Mouse (Mus musculus) hindbrain, embryonic 15.5 days (tissue): ENCODE measurements at regions not wholly inside any gene's neighbourhood (a gene's known extent, or its start where the extent isn't known, plus 50 kb on each side); places are given as distances from the start of the nearest gene placed in this dataset.
A peak's percentile ranks its signal among the peaks of the same experiment; 100 is the strongest.

Experiments
- ATAC-seq: fragments of 200-750 bp; cut with Nextera tagmentation; 2 replicates; pipeline ENCODE4 v1.8.0; 2017; ENCODE audit warnings: low read depth, moderate number of reproducible peaks, moderate TSS enrichment; ENCODE audit not compliant: low FRiP score
- H3K27ac ChIP-seq: fragments of 300-500 bp; sonication (generic); replicated peaks from 2 replicates; pipeline ENCODE4 v1.5.1; 2015; ENCODE audit warnings: mild to moderate bottlenecking, inconsistent platforms
- H3K27me3 ChIP-seq: fragments of 300-500 bp; sonication (generic); 2 replicates; pipeline ENCODE4 v1.6.1; 2015; ENCODE audit warnings: control low read depth, inconsistent platforms
- H3K36me3 ChIP-seq: fragments of 300-500 bp; sonication (generic); 2 replicates; pipeline ENCODE4 v1.6.1; 2015; ENCODE audit warnings: control low read depth, inconsistent platforms
- H3K4me1 ChIP-seq: fragments of 300-500 bp; sonication (generic); replicated peaks from 2 replicates; pipeline ENCODE4 v1.6.1; 2015; ENCODE audit warnings: control low read depth, inconsistent platforms
- H3K4me2 ChIP-seq: fragments of 300-500 bp; sonication (generic); 2 replicates; pipeline ENCODE4 v1.6.1; 2015; ENCODE audit warnings: moderate library complexity, mild to moderate bottlenecking, inconsistent platforms
- H3K4me3 ChIP-seq: fragments of 300-500 bp; sonication (generic); 2 replicates; pipeline ENCODE4 v1.5.1; 2015; ENCODE audit warnings: mild to moderate bottlenecking, inconsistent platforms
- H3K9ac ChIP-seq: fragments of 300-500 bp; sonication (generic); 2 replicates; pipeline ENCODE4 v1.6.1; 2015; ENCODE audit warnings: inconsistent platforms
- H3K9me3 ChIP-seq: fragments of 300-500 bp; sonication (generic); 2 replicates; pipeline ENCODE4 v1.6.1; 2016; ENCODE audit warnings: control low read depth, inconsistent platforms
- WGBS: fragments of 180-500 bp; shearing (Covaris S2); methylation state at CpG from one replicate; pipeline ENCODE4 v1.1.7; 2015; 5-methylcytosine and 5-hydroxymethylcytosine counted together

DNA sequence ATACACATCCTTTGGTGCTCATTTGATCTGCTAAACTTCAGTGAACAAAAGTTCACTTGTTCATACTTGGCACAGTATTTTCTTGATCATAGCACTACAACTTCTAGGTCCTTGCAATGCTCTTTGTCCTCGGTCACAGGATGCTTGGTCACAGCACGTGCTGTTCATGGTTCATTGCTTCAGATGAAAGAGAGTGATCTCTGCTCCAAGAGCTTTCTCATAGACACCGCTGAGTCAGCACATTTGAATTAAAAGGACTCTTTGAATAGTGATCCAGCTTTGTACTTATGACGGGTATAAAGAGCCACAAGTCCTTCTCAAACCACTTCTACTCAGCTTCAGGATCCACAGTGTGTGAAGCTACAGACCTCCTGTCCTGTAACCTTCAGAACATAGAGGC is 649.3 kb upstream of the Arrdc4 start:
- H3K36me3 ChIP-seq, result no peaks in the 10 kb centered on the region
- H3K27me3 ChIP-seq, result no peaks in the 10 kb centered on the region
- 13% methylated on average over 4 of the region's 4 CpGs for WGBS
- H3K9me3 ChIP-seq, result no peaks in the 10 kb centered on the region
- H3K4me3 ChIP-seq, result no peak overlapping the region
- H3K4me2 ChIP-seq, result no peak overlapping the region
- 0 out of 2 replicates have a peak, but pooled peaks have one; percentile 34 for ATAC-seq
- no peak overlapping the region for H3K9ac ChIP-seq
- H3K27ac ChIP-seq, result no peak overlapping the region
- no peaks in the 10 kb centered on the region for H3K4me1 ChIP-seq

- no peaks in the 10 kb centered on the region for H3K9me3 ChIP-seq
- no peak overlapping the region for H3K9ac ChIP-seq
- H3K4me1 ChIP-seq, result no peaks in the 10 kb centered on the region
- no peak overlapping the region for H3K27ac ChIP-seq
- no peak overlapping the region for H3K4me2 ChIP-seq
- H3K27me3 ChIP-seq, result no peaks in the 10 kb centered on the region
- 83% methylated on average over 2 of the region's 2 CpGs for WGBS
- no peak for ATAC-seq
- H3K4me3 ChIP-seq, result no peak overlapping the region
- no peaks in the 10 kb centered on the region for H3K36me3 ChIP-seq
These were observed 647.8 kb upstream of the Arrdc4 start for GRCm38 (mm10) chr7:69396868-69397267.
